Mouse (Mus musculus) ES-E14 (cell line): Measurements from ENCODE around the gene Lyve1. TPM values are rescaled to one million over a fixed set of nuclear protein-coding genes. Genes with fewer than 3 reads are reported as not detected.

ENCODE experiments used
- DNase-seq: peaks from one replicate; pipeline ENCODE4 v3.0.0-alpha.2; 2013; ENCODE audit warnings: low read depth, low spot score
- H3K27ac ChIP-seq: 2 replicates; pipeline ENCODE4 v1.5.1; 2012; ENCODE audit warnings: low read depth, mild to moderate bottlenecking, low read length, moderate library complexity, mixed read lengths; ENCODE audit not compliant: poor library complexity, insufficient read depth, severe bottlenecking
- H3K36me3 ChIP-seq: 2 replicates; pipeline ENCODE4 v1.6.1; 2012; ENCODE audit warnings: mild to moderate bottlenecking, low read length, moderate library complexity, mixed read lengths; ENCODE audit not compliant: control insufficient read depth, poor library complexity, insufficient read depth, severe bottlenecking
- H3K4me1 ChIP-seq, 2 experiments: fragments of 150-350 bp in 1 of 2; sonication (generic) in 1 of 2; 2 replicates each; pipeline ENCODE4 v1.6.1; 2012; ENCODE audit warnings: low read length in 2 of 2, mild to moderate bottlenecking in 1 of 2, mixed read lengths in 1 of 2; ENCODE audit not compliant: control insufficient read depth in 2 of 2, insufficient read depth in 2 of 2, poor library complexity in 1 of 2
- H3K4me3 ChIP-seq, 2 experiments: fragments of 150-350 bp in 1 of 2; sonication (generic) in 1 of 2; 2 replicates each; pipeline ENCODE4 v1.5.1; 2012; ENCODE audit warnings: low read length in 2 of 2, low read depth in 1 of 2, mild to moderate bottlenecking in 1 of 2, mixed read lengths in 1 of 2; ENCODE audit not compliant: insufficient read depth in 1 of 2, poor library complexity in 1 of 2, severe bottlenecking in 1 of 2
- H3K9ac ChIP-seq: 2 replicates; pipeline ENCODE4 v1.6.1; 2012; ENCODE audit warnings: low read depth, mild to moderate bottlenecking, low read length, mixed read lengths; ENCODE audit not compliant: poor library complexity, insufficient read depth, severe bottlenecking
- H3K9me3 ChIP-seq: fragments of 150-350 bp; sonication (generic); 2 replicates; pipeline ENCODE4 v1.6.1; 2012; ENCODE audit warnings: low read depth, mild to moderate bottlenecking, low read length; ENCODE audit not compliant: control insufficient read depth, insufficient read depth
- CHD2 ChIP-seq: IDR thresholded peaks from 2 replicates; pipeline ENCODE4 v1.6.1; 2014; ENCODE audit warnings: mild to moderate bottlenecking, low read depth, low read length, inconsistent platforms
- HCFC1 ChIP-seq: IDR thresholded peaks from 2 replicates; pipeline ENCODE4 v1.6.1; 2012; ENCODE audit warnings: low read length, inconsistent platforms, borderline replicate concordance; ENCODE audit not compliant: insufficient read depth
- MAFK ChIP-seq: IDR thresholded peaks from 2 replicates; pipeline ENCODE4 v1.6.1; 2014; ENCODE audit warnings: mild to moderate bottlenecking, low read depth, low read length, inconsistent platforms; ENCODE audit not compliant: insufficient read depth
- ZC3H11A ChIP-seq: IDR thresholded peaks from 2 replicates; pipeline ENCODE4 v1.6.1; 2012; ENCODE audit warnings: low read depth, mild to moderate bottlenecking, inconsistent platforms, low read length, borderline replicate concordance
- ZNF384 ChIP-seq: IDR thresholded peaks from 2 replicates; pipeline ENCODE4 v1.6.1; 2012; ENCODE audit warnings: low read depth, low read length, inconsistent platforms
- in situ Hi-C, 2 experiments: fragments of 600-800 bp; cut with MboI; formaldehyde crosslinking; loops; one replicate each; pipeline ENCODE4 v1.15.1; 2025; ENCODE audit warnings: low sequenced_read_pairs in 2 of 2, inconsistent platforms in 1 of 2; ENCODE audit not compliant: unreplicated experiment in 2 of 2
- total RNA-seq: library from RNA; depleted of rRNA; stranded (reverse); fragments of 300-350 nt; gene quantifications from 2 replicates; pipeline ENCODE4 v1.2.3, GENCODE M21; 2012

Lyve1 gene
- total RNA-seq, 1 experiment: not detected

DNA sequence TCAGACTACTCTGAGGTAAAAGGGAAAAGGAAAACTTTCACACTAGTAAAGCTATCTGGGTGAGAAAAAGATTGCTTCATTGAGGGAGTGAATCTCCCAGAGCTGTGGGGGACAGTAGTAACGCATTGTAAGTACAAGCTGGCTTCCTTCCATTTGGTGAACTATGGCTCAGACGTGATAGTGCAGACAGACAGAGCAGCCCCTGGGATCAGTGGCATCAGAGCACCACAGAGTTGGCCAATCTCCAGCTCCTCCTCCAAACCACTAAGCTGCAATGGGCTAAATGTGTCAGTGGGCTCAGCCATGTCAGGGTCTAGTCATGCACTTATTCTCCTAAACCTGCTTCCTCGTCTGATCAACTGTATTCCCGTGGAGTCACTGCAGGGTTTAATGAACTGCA, 39.4 kb downstream of the Lyve1 start:
- no peak overlapping the region for H3K9ac ChIP-seq
- H3K4me1 ChIP-seq: no peaks in the 10 kb centered on the region
- no peak overlapping the region for H3K4me3 ChIP-seq
- no peak for TF ChIP-seq CHD2
- TF ChIP-seq MAFK: no peak
- TF ChIP-seq HCFC1: no peak
- TF ChIP-seq ZNF384: no peak
- no peaks in the 10 kb centered on the region for H3K9me3 ChIP-seq
- peaks cover 14% of the 10 kb centered on the region for H3K36me3 ChIP-seq
- in situ Hi-C loops: no loop called here
- no peak overlapping the region for H3K27ac ChIP-seq
- no peak for DNase-seq

DNA sequence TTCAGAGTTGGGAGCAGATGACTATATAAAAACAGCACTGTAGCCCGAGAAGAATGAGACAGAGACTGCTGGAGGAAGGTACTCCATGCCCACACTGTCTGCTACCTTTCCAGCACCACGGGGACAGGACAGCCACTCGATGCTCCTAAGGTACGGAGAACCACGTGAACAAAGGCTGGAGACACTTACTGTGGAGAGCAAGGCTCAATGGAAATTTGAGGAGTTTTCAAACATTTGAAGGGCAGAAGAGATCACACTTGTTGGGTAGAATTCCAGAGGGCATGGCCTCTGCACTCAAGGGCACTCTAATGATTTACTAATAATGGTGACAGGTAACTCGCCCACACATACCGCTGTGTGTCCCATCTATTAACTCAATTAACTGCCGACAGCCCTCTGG, 40.0 kb downstream of the Lyve1 start:
- TF ChIP-seq HCFC1: no peak
- no peak for TF ChIP-seq CHD2
- no peak for TF ChIP-seq ZC3H11A
- TF ChIP-seq ZNF384: no peak
- Histone ChIP-seq H3K9me3 (no peaks in the 10 kb centered on the region), H3K27ac (no peak overlapping the region), H3K9ac (no peak overlapping the region), H3K36me3 (peaks cover 16% of the 10 kb centered on the region), H3K4me3 (no peak overlapping the region), H3K4me1 (no peaks in the 10 kb centered on the region)
- in situ Hi-C loops: no loop called here
- DNase-seq: no peak

DNA sequence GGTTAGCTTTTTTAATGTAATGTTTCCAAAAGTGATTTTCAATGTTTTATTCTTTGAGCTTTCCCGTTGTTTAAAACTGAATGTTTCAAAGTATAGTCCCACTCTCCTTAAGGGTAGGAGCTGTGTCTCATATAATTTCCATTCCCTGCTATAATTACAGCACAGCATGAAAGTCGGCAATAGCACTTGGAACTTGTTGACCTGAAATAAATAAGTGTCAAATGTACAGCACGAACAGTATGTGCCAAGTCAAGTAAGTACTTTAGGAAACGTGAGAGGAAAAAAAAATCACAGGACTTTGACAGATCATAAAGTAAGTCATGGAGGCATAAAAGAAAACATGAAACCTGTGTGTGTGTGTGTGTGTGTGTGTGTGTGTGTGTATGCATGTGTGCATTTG, 41.0 kb downstream of the Lyve1 start:
- Histone ChIP-seq H3K9ac (no peak overlapping the region), H3K27ac (no peak overlapping the region), H3K9me3 (no peaks in the 10 kb centered on the region), H3K36me3 (peaks cover 17% of the 10 kb centered on the region), H3K4me1 (no peaks in the 10 kb centered on the region), H3K4me3 (no peak overlapping the region)
- DNase-seq: no peak
- in situ Hi-C loops: no loop called here
- no peak for TF ChIP-seq ZNF384
- TF ChIP-seq HCFC1: no peak
- no peak for TF ChIP-seq CHD2
- TF ChIP-seq MAFK: no peak
- TF ChIP-seq ZC3H11A: no peak

DNA sequence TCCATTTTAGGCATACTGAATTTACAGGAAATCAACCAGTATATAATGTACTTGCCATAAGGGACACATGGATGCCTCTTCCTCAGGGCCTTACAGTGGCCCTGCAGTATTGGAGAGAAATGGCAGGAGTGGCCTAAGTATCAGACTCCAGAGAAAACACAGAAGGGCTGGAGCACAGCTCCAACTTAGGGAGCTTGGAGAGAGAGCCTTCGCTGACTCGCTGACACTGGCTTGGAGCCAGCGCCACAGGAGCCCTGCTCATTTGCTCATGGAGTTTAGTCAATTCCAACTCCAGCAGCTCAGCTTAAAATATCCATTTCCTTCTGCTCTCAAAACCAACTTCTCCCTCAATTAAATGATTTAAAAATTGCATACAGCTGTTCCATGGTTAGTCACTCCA, 41.4 kb downstream of the Lyve1 start:
- Histone ChIP-seq H3K4me1 (no peaks in the 10 kb centered on the region), H3K9me3 (no peaks in the 10 kb centered on the region), H3K36me3 (peaks cover 17% of the 10 kb centered on the region), H3K9ac (no peak overlapping the region), H3K27ac (no peak overlapping the region), H3K4me3 (no peak overlapping the region)
- DNase-seq: no peak
- in situ Hi-C loops: no loop called here
- no peak for TF ChIP-seq ZC3H11A
- no peak for TF ChIP-seq MAFK
- TF ChIP-seq CHD2: no peak
- TF ChIP-seq HCFC1: no peak
- TF ChIP-seq ZNF384: no peak

DNA sequence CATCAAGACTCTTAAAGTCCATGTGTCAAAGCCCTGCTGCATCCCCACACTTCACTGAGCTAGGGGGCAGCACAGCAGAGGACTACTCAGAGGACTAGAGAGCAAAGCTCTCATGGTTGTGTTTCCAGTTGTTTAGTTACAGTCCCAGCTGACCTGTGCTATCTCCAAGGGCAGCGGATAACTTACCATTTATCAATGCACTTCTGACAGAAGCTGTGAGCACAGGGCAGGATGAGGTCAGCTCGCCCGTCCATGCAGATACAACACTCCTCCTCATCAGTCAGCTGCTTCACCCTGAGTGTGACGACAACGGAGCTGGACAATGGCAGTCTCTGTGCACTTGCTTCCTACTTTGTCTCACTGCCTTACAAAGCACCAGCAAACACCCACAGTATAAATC, 42.0 kb downstream of the Lyve1 start:
- no peak for DNase-seq
- Histone ChIP-seq H3K4me1 (no peaks in the 10 kb centered on the region), H3K9me3 (no peaks in the 10 kb centered on the region), H3K4me3 (no peak overlapping the region), H3K9ac (no peak overlapping the region), H3K27ac (no peak overlapping the region), H3K36me3 (peaks cover 17% of the 10 kb centered on the region)
- in situ Hi-C loops: no loop called here
- TF ChIP-seq HCFC1: no peak
